ENCODE assay signal across 17 mouse cellular contexts in the genomic region with DNA sequence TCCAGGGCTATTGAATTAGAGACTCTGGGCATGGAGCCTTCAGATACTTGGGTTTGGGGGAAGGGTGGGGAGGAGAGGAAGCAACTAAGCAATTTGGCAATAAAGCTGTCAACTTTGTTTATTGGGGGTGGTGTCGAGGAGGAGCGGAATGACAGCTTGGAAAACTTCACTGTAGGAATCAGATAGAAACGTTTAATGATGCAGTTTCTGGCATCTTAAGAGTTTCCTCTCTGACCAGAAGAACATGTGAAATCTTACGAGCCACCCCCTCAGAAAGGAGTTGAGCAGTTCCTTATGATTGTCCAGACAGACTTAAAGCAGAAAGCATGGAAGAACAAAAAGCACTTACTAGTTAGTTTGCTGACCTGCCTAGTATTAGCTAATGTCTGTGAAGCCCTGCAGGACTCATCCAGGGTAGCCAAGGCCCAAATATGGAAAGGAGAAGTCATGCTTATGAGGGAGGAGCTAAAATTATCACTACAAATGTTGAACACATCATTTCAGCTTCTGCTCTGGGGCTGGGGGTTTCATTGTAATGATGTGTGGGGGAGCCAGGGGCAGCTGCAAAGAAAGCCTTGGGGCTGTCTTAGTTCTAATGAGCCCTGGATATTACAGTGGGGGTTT.
DNase-seq lines count a peak whose midpoint lies in the region; ATAC-seq and TF ChIP-seq lines count a peak whose summit lies in the region.
"Had no signal": no experiment of that assay in that cellular context is flagged by ENCODE, and none has a peak within 500 bp of the region (broad histone marks: within the 10 kb centered on the region; RNA-seq: fewer than 3 reads in every experiment).

No protein-coding gene starts in this region.

- ATAC-seq in lung, embryonic 14.5 days (ENCODE audit: insufficient read depth): peak; percentile 83
- 0 out of 2 replicates have a peak, but pooled peaks have one; percentile 26 for ATAC-seq in neutrophil, adult 5-6 weeks (ENCODE audit: extremely low read depth, insufficient number of reproducible peaks, low FRiP score, poor library complexity, severe bottlenecking)
- ATAC-seq: forebrain, embryonic 14.5 days; hindbrain, embryonic 16.5 days had no signal

- no peaks in the 10 kb centered on the region; the same call in 1 of the 2 replicates for H3K4me1 ChIP-seq in lung, embryonic 14.5 days (ENCODE audit: insufficient read depth)
- peaks cover 5% of the 10 kb centered on the region for H3K4me1 ChIP-seq in embryonic fibroblast, embryonic 13.5 days (ENCODE audit: control insufficient read depth, insufficient read depth, low read length)
- H3K4me1 ChIP-seq in cerebellum, adult 2 months (ENCODE audit: control insufficient read depth, insufficient read depth, low read length): no peaks in the 10 kb centered on the region
- H3K4me1 ChIP-seq: heart, embryonic 10.5 days; stomach, embryonic 15.5 days had no signal

- 44% methylated on average over 4 of the region's 4 CpGs for WGBS in lung, embryonic 14.5 days
- 56% methylated on average over 4 of the region's 4 CpGs for WGBS in cerebellum, adult 2 months

- peak overlapping the region; percentile 60 for H3K27ac ChIP-seq in lung, embryonic 14.5 days (ENCODE audit: low read depth)
- H3K27ac ChIP-seq in embryonic fibroblast, embryonic 13.5 days (ENCODE audit: insufficient read depth, low read length): peak overlapping the region; percentile 49
- no peak overlapping the region for H3K27ac ChIP-seq in cerebellum, adult 2 months (ENCODE audit: insufficient read depth, low read length)
- H3K27ac ChIP-seq: gastrocnemius, adult 2 months; heart, embryonic 10.5 days; stomach, embryonic 15.5 days had no signal

- H3K4me2 ChIP-seq in lung, embryonic 14.5 days: no peak overlapping the region
- H3K4me2 ChIP-seq: stomach, embryonic 15.5 days had no signal

- DNase-seq in lung, embryonic 14.5 days: peak; percentile 78
- no peak for DNase-seq in lung, postnatal 25 days (ENCODE audit: low spot score)
- peak; percentile 25 for DNase-seq in kidney, postnatal 14 days
- no peak for DNase-seq in cerebellum, adult 2 months
- no peak for DNase-seq in MN1 (ENCODE audit: low spot score)
- DNase-seq: adrenal gland, postnatal 14 days; B cell, adult 2 months; cerebellum, postnatal 25 days; gastrocnemius, adult 2 months; liver; thymus, postnatal 25 days had no signal

- H3K27me3 ChIP-seq in lung, embryonic 14.5 days (ENCODE audit: insufficient read depth, low read length): no peaks in the 10 kb centered on the region
- H3K27me3 ChIP-seq in cerebellum, adult 2 months (ENCODE audit: control insufficient read depth, insufficient read depth, low read length): no peaks in the 10 kb centered on the region
- H3K27me3 ChIP-seq: stomach, embryonic 15.5 days had no signal

- H3K9ac ChIP-seq in lung, embryonic 14.5 days: no peak overlapping the region
- H3K9ac ChIP-seq: stomach, embryonic 15.5 days had no signal

- no peaks in the 10 kb centered on the region for H3K9me3 ChIP-seq in lung, embryonic 14.5 days (ENCODE audit: low read depth, low read length)
- H3K9me3 ChIP-seq: heart, embryonic 10.5 days; stomach, embryonic 15.5 days had no signal

- H3K36me3 ChIP-seq in lung, embryonic 14.5 days (ENCODE audit: insufficient read depth): no peaks in the 10 kb centered on the region
- H3K36me3 ChIP-seq: heart, embryonic 10.5 days; stomach, embryonic 15.5 days had no signal

- TF ChIP-seq CTCF in lung, embryonic 14.5 days (IDR thresholded peaks at IDR 0.05; ENCODE audit: low read depth): no peak
- TF ChIP-seq CTCF in embryonic fibroblast, embryonic 13.5 days (IDR thresholded peaks at IDR 0.05; ENCODE audit: borderline replicate concordance, insufficient read depth, low read length): no peak
- TF ChIP-seq CTCF in cerebellum, adult 2 months (IDR thresholded peaks at IDR 0.05; ENCODE audit: borderline replicate concordance, insufficient read depth, low read depth, low read length): no peak

- no peak for TF ChIP-seq POLR2A in embryonic fibroblast, embryonic 13.5 days (IDR thresholded peaks at IDR 0.05; ENCODE audit: low read depth, low read length)
- no peak for TF ChIP-seq POLR2A in cerebellum, adult 2 months (IDR thresholded peaks at IDR 0.05; ENCODE audit: borderline replicate concordance, insufficient read depth, low read length)

- H3K4me3 ChIP-seq in lung, embryonic 14.5 days (ENCODE audit: low read depth, low read length): no peak overlapping the region
- no peak overlapping the region for H3K4me3 ChIP-seq in embryonic fibroblast, embryonic 13.5 days (ENCODE audit: insufficient read depth, low read length)
- H3K4me3 ChIP-seq in cerebellum, adult 2 months (replicated peaks; ENCODE audit: insufficient read depth, low read depth, low read length): no peak overlapping the region
- H3K4me3 ChIP-seq: gastrocnemius, adult 2 months; heart, embryonic 10.5 days; stomach, embryonic 15.5 days had no signal

Comparison
In these comparisons a context has a peak if more than half of its experiments do, and no peak if none do; other contexts are left out.
1. DNase-seq: peak in lung, embryonic 14.5 days (single experiment) and kidney, postnatal 14 days (single experiment); none in lung, postnatal 25 days (single experiment), cerebellum, adult 2 months (0 of 2) and MN1 (single experiment).